Mouse (Mus musculus) v-Abl transformed pro-B cells (cell line): ENCODE results near the gene Psma5.

Source experiments
- in situ Hi-C, 2 experiments: fragments of 400-800 bp; cut with MboI; formaldehyde crosslinking; loops; one replicate each; pipeline ENCODE4 v1.15.1; 2025; ENCODE audit not compliant: unreplicated experiment in 2 of 2

Gene Psma5

DNA sequence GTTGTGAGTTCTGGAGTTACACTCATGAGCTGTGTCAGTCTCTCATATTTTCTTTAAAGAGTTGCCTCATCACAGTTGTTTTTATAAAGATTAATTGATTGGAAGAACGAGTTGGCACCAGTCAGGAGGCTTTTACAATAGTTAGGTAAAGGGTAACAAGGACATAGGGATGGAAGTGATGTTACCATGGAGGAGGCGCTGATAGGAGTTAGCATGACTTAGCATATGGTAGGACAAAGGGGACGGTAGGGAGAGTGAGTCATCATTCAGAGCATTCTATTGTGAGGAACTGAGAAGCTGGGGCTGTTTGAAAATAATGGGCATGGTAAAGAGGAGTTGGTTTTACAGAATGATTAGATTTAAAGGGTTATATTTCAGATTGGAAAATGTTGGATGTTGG lies 2.6 kb downstream of the Psma5 start:
- in situ Hi-C loops = loop anchor here (5.0 to 10.0 kb wide), 2 partner anchors 92 to 95 kb away; no protein-coding TSS in a partner anchor

DNA sequence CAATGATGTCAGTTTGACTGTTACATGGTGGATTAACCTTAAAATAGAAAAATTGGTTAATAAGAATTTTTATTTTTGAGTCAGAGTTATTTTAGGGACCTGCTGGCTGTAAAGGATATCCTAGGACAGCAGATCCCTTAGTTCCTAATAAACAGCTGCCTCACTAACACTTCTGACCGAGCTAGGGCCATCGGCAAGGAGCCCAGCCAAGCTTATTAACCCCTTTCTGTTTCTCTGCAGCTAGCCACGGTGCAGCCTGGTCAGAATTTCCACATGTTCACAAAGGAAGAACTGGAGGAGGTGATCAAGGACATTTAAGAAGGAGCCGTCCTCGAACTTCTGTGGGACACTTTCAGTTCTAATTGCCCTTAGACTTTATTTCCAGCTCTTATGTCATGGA lies 22.8 kb downstream of the Psma5 start:
- in situ Hi-C loops = loop anchor here (5.0 kb wide), 2 partner anchors 108 to 118 kb away; no protein-coding TSS in a partner anchor

DNA sequence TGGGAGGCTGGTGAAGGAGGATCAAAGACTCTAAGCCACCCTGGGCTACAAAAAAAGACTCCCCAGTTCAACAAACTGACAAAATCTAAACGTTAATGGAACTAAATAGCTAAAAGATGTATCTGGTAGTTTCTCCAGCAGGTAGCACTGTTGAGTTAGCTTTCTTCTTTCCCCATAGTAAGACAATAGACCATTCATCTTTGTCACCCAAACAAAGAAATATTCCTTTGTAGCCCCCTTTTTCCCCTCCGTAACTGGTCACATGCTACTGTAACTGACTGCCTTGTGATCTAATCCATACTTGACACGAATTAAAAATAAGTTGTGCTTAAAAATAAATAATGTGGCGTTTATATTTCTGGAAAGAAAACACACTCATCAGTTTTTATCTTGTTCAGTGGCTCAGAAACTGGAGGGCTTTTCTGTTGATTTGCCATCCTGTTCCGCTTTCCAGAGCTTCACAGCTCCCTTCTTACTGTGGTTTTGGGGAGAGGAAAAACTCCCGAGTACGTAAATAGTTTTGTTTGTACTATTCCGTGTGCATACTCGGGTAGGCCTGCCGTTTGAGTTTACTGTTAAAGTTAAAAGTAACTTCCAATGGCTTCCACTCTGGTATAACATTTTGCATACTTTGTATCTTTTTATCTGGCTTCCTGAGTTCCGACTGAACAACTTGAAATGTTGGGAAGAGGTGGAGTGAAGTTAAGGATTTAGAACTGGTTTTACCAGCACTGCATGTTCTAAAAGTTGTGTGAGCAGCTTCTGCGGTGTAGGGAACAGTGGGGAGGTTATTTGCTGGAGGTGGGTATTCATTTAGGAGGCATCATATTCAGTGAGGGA lies 25.9 kb downstream of the Psma5 start:
- in situ Hi-C loops = no loop called here

DNA sequence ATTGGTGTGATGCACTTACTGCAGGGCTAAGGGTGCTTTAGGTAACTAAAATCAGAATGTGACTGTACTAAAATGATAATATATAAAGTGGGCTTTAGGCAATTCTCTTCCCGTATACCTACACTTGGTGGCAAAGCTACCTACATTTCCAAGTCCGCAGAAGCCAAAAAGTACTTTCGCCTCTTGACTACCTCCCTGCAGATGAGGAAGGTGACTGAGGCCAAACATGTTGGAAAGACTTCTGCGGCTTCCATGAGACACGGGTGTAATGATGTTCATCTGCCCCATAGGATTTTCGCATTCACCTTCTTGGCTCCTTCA lies 26.5 kb downstream of the Psma5 start:
- in situ Hi-C loops = no loop called here

DNA sequence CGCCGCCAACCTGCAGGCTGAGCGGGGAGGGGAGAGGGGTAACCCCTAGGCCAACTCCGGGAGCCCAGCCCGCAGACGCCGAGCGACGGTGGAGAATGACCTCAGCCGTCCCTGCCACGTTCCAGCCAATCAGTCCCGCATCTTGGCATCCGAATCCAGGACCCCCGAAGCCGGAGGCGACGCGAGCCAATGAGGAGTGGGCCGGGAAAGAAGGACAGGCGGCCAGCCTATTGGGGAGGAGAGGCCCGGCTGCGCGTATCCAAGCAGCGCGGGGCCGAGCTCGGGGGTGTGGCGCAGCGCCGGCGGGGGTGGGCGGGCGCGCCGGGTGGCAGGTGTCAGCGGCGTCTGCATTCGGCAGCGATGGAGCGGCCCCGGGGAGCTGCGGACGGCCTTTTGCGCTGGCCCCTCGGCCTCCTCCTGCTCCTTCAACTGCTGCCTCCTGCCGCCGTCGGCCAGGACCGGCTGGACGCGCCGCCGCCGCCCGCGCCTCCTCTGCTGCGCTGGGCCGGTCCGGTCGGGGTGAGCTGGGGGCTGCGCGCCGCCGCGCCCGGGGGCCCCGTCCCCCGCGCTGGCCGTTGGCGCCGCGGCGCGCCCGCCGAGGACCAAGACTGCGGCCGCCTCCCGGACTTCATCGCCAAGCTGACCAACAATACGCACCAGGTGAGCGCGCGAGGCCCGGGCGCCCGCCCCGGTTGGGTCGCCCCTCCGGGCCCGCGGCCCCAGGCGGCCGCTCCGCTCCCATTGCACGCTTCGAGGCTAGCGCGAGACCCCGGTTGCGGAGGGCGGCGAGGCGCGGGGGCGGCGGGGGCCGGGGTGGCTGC lies 27.3 kb downstream of the Psma5 start, which contains the start of gene Sort1:
Gene Sort1, plus strand, starts transcription at position 302 of the 821 bp plus-strand sequence.
- in situ Hi-C loops = no loop called here

DNA sequence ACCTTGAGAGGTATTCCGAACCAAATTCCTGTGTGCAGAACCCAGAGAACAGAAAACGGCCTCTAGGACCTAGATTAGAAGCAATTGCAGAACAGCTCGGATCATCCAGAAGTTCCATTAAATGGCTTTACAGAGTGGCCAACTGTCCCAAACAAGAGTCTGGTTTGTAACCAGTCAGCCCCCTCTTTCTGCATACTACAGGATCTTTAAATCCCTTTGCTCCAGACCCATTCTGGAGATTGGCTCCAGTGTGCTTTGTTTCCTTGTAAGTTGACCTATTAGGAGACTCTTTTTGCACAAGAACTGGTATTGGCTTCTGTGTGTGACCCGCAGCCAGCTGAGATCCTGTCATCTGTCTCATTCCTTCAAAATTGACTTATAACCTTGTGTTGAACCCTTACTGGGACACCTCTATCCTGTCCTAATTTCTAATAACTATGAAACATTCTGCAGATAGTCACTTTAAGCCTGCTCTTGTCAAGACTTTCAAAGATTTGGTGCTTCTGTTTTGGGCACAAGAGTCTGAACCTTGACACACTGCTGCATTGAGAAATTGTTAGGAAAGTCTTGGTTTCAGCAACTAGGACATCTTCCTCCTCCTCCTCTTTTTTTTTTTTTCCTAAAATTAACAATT lies 28.5 kb downstream of the Psma5 start:
- in situ Hi-C loops = no loop called here

DNA sequence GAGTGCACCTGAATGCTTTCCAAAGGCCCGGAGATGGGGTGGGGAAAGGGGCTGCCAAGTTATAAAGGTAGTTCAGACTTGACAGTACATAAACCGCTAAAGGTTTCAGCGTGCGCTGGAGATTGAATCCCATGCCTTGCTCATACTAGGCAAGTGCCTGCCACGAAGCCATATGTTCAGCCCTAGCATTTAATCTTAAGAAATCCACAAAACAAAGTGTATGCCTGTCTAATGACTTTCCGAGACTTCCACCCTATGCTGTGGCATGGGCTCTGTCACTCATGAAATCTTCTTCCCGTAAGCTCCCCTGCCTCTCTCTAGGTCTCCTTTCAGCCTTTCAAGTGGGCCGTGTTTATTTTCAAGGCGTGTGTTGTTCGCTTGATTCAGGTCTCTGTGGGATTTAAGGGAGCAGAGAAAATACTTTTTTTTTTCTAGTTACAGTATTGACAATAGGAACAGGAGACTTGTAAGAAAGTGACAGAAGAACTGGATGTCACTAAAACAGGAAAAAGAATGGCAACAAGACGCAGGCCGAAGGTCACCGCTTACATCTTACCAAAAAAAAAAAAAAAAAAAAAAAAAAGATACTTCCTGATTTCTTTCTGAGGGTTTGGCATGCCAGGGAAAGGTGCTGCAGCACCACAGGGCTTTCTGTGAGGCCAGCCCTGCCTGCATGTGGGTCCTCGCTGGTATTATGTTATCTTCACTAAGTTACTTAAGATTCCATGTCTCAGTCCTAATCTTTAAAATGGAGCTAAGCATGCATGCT lies 30.1 kb downstream of the Psma5 start:
- in situ Hi-C loops = no loop called here

DNA sequence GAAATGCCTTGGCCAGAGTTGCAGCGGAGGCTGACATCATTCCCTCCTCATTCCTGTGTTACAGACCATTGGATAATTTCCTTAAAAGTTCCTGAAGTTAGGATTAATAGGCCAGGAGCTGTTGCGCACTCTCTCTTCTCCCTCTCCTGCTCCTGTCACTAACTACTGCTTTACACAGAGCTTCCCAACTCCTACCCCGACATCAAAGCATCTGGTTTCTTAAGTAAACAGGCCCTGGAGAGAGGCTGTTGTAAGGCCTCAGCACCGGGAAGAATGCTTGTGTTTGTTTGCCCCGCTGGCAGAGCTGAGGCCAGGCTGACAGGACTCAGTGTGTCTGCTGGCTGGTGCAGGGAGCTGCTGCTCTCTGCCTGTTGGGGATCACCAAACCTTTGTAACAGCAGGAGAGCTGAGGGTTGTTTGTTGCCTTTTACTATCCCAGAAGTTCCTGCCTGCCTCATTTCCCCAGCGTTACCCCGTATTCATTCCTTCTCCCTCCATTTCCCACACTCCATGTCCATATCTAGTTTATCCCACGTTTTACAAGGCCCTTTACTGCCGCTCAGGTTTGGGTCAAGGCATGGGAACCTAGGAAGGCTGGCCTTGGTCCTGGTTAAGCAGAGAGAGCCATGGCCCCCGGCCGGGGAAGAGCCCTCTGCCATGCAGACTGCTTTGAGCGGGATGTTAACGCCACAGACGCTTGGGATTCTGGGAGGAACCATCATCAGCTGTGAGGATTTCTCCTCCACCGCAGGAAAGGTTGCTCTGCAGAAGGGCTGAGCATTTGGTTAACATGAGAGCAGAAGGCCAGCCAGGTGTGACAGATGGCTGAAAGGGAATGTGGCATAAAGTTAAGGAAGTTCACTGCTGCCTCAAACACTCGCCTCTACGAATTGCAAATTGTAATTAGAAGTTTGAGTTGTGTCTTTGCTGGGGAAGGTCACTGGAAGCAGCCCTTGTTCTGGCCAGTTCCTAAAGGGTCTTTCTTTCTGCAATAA lies 31.4 kb downstream of the Psma5 start:
- in situ Hi-C loops = no loop called here

DNA sequence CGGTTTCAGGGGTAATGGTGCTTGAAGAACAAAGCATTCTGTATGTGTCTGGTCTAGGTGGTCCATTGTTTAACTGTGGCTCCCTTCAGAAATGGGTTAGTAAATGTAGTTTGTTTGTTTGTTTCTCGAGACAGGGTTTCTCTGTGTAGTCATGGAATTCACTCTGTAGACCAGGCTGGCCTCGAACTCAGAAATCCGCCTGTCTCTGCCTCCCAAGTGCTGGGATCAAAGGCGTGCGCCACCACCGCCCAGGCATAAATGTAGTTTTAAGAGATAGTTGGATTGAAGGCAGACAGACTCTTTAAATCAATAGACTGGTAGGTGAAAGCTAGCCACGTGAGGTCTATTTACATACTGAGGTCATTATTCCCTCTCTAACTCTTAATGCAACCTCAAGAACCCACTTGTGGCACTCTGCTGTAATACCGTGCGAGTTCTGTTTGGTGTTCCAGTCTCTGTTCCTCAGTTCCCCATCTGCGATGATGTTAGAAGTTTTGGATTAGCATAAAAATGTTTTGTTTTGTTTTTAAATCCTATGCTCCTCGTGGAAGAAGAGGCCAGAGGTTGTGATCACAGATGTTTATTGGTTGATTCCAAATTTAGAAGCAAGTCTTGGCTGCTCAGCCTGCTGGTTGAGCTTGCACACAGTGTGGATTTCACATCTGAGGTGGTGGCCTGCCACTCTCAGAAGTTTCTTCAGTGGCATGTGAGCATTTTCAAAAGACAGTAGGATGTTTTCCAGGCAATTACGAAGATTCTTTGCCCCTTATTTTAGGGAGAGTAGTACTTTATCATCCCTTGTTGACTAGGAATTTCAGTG lies 32.8 kb downstream of the Psma5 start:
- in situ Hi-C loops = no loop called here

DNA sequence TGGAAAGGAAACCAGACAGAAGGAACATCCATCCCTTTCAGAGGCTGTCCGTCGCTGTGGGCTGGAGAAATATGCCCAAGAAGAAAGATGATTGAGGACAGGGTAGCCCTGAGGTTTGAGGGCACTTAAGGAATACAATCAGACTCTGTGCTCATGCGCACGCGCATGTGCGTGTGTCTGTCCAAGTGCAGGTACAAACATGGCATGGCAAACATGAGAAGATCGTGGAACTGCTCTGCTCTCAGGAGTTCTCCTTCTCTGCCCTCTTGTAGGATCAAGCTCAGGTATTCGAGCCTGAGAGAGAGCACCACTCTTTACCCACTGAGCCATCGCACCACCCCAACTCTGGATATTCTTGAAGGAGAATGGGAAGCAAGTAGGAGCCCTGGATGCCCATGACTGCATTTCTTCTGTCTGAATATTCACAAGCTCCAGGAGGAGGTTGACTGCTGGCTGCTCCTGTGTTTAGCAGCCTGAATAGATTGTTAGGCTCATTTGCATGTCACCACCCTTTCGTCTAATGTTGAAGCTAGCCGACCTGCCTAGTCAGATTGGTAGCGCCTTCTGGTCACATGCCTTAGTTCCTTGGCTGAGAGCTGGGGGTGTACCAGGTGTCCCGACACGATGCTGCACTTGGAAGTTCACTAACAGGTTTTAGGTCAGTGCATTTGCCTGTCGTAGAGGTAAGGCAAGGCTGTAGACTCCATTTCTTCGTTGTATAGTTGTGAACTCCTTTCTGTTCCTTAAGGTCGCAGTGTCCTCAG lies 34.5 kb downstream of the Psma5 start:
- in situ Hi-C loops = no loop called here

DNA sequence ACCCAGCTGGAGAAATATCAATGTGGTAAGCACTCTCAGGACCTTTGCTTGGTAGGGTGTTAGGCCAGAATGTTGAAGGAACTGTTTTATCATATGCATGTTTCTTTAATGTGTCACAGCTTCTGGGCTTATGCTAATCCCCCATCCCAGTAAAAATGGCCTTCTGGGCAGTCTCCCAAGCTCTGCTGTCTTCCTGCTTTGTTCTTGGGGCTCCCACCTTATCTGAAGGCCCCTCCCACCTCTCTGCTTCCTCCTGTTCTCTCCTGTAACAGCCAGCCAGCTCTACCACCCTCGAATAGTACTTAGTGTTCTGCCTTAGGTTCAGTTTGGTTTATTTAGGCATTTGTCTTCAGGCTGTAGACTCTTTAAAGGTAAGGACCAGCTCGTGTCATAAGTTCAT lies 37.7 kb downstream of the Psma5 start:
- in situ Hi-C loops = no loop called here

DNA sequence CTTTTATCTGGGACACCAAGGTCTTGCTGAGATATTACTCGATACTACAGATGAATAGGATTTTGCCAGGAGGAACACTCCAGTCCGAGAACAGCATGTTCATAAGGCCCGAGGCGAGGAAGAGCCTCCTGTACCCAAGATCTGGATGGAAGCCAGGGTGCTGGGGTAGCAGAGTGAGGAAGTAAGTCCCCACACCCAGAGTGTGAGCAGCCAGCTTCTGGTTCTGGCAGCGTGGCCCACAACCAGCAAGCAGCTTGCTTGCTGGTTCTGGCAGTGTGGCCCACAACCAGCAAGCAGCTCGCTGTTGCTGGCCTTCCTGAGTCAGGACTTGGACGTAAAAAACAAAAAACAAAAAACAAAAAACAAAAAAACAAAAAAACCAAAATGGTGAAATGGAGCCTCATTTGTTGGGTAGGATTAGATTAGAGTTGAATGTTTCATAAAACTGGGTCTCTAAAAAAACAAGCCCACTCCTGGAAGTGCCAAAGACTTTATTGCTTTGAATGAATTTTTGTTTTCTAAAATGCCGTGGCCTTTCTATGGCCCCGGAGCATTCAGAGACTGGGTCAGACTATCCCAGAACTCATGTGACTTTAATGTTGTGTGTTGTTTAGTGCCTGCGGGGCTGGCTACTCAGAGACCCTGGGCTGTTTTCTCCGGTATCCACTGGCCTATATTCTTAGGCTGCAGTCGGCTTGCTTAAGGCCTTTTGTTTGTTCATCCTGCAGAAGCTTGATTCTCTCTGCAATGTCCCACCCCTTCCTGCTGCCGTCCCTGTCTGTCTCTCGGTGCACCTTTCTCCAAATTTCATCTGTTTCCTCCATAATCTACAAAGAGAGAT lies 38.9 kb downstream of the Psma5 start:
- in situ Hi-C loops = no loop called here

DNA sequence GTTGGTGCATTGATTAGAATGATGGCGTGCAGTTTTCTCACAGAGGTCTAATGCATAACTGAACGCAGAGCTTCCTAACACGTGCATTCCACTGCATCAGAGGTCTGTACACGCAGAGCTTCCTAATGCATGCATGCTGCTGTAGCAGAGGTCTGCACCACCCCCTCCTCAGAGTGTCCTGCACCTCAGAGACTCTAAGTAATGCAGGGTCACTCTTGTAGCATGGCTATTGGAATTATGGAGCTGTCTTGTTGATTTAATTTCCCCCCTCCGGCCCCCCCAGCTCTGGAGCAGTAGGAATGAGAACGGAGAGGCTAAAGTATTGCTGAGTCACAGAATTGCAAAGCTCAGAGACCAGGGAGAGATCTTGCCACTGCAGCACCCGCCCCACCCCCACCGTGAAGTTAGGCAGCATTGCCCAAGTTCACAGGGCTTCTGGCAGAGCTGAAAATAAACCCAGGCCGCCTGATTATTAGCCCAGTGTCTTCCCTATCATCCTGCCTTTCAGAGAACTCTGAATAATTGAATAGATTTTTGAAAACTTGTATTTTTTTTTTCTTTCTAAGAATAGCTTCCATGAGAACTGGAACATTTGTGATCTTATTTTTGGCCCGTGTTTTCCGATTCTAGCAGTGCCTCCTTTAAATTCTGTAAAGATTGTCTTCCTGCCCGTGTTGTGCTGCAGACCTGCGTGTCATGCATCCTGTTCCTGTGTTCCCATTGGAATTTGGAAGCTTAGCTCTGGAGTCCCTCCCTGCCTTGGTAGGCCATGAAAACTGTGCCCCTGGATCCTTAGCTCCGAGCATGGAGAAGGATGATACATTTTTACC lies 39.7 kb downstream of the Psma5 start:
- in situ Hi-C loops = no loop called here

DNA sequence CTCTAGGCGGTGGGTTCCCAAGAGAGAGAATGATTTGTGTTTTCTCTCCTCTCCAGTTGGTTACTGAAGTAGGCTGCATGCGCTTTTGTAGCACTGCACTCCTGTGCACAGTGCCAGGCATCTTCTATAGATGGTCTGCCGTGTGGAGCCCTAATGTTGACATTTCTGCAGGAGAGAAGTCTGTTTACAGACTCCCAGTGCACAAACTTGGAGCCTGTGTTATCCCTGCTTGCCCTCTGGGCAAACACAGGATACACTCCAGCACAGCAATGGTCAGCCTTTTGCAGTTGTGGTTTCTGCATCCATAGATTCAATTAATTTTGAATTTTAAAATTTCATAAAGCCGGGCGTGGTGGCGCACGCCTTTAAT lies 40.3 kb downstream of the Psma5 start:
- in situ Hi-C loops = no loop called here

DNA sequence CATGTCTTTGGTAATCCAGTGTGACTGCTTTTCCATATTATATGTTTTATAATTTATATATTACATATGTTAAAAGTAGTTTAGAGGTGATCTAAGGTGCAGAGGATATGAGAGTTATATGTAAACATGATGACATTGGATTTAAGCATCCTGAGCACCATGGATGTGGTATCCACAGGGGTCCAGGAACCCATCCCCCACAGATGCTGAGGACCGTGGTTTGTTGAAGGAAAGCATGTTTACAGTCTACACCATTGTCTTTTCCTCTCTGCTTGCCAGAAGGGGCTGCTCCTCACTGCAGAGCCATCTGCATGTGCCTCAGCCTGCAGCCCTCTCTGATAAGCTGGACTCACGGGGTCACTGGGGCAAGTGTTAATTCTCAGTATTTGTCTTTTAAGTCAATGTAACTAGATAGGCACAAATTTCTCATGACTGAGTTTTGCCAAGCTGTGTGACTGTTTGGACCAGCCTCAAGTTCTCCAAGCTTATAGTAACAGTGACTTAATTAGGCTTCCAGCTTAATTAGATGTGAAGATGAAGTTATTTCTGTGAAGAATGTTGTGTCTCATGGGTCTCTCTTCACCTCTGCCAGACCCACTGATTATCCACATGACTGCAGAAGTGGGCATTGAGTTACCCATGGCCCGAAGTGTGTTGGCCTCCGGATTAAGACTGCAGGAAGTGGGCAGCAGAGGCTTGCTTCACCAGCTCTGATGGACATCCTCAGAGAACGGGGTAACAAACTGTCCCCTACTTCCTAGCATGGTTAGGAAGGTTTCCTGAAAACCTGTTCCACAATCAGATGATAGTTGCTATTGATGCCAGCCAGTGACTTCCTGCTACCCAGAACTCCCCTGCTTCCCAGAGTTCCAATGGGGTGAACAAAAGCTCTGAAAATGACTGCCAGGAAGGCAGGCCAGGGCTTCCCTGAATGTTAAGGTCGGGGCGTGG lies 41.2 kb downstream of the Psma5 start:
- in situ Hi-C loops = no loop called here
